Mouse (Mus musculus): ENCODE measurements at regions not wholly inside any gene's neighbourhood (a gene's known extent, or its start where the extent isn't known, plus 50 kb on each side); places are given as distances from the start of the nearest gene placed in this dataset.

DNA sequence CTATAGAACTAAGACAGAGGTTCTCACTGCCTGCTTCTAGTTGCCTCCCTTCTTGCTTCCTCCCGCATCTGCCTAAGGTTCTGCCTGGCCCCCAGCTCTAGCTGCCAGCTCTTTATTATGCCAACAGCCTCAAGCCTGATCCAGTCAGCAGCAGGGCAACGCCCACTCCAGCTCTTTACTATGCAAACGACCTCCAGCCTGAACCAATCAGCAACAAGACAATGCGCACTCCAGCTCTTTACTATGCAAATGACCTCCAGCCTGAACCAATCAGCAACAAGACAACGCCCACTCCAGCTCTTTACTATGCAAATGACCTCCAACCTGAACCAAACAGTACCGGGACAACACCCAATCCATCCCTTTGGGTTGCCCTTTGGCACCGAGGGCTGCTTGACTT, 162.2 kb upstream of the Ank start:
- H3K27ac ChIP-seq (ENCODE audit: low read length) = no peak overlapping the region
- no peaks in the 10 kb centered on the region for H3K4me1 ChIP-seq (ENCODE audit: control insufficient read depth, insufficient read depth, low read length)
- no peaks in the 10 kb centered on the region for H3K36me3 ChIP-seq (ENCODE audit: control insufficient read depth, insufficient read depth, low read length)
- ATAC-seq = peak; percentile 42; the same call in 1 of the 2 replicates
- H3K27me3 ChIP-seq (replicated peaks; ENCODE audit: control insufficient read depth, insufficient read depth, low read length) = no peaks in the 10 kb centered on the region
- no peak overlapping the region for H3K4me2 ChIP-seq (ENCODE audit: low read depth, low read length)
- H3K9me3 ChIP-seq (ENCODE audit: control insufficient read depth, low read length) = no peaks in the 10 kb centered on the region
- no peak overlapping the region for H3K9ac ChIP-seq (ENCODE audit: low read depth, low read length)
- H3K4me3 ChIP-seq (ENCODE audit: low read length) = no peak overlapping the region
- 66% methylated on average over 7 of the region's 7 CpGs for WGBS

DNA sequence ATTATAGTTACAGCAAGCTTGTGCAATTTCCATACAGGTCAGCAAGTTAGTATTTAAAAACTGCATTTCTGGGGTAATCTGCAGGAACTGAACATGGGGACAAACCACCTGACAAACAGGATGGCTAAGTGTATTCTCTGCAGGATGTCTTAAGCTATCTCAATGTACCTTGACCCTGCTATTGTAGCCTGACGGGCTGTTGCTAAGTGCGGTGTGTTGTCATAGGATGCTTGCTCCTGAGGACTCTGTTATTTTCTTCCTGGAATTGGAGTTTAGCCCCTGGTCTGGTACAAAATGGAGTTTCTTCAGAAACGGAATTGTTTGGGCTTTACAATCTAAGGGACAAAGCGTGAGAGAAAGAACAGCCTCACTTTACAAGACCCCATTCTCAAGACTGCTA, 161.4 kb upstream of the Ank start:
- WGBS = 84% methylated on average over 4 of the region's 4 CpGs
- ATAC-seq = peak; percentile 56
- no peaks in the 10 kb centered on the region for H3K36me3 ChIP-seq (ENCODE audit: control insufficient read depth, insufficient read depth, low read length)
- no peak overlapping the region for H3K4me3 ChIP-seq (ENCODE audit: low read length)
- no peak overlapping the region for H3K27ac ChIP-seq (ENCODE audit: low read length)
- H3K9me3 ChIP-seq (ENCODE audit: control insufficient read depth, low read length) = no peaks in the 10 kb centered on the region
- H3K27me3 ChIP-seq (replicated peaks; ENCODE audit: control insufficient read depth, insufficient read depth, low read length) = no peaks in the 10 kb centered on the region
- no peak overlapping the region for H3K4me2 ChIP-seq (ENCODE audit: low read depth, low read length)
- no peak overlapping the region for H3K9ac ChIP-seq (ENCODE audit: low read depth, low read length)
- H3K4me1 ChIP-seq (ENCODE audit: control insufficient read depth, insufficient read depth, low read length) = no peaks in the 10 kb centered on the region

- no peak overlapping the region for H3K4me2 ChIP-seq (ENCODE audit: low read depth, low read length)
- WGBS = 59% methylated on average over 4 of the region's 4 CpGs
- H3K27ac ChIP-seq (ENCODE audit: low read length) = no peak overlapping the region
- no peaks in the 10 kb centered on the region for H3K27me3 ChIP-seq (replicated peaks; ENCODE audit: control insufficient read depth, insufficient read depth, low read length)
- H3K4me1 ChIP-seq (ENCODE audit: control insufficient read depth, insufficient read depth, low read length) = no peaks in the 10 kb centered on the region
- H3K9me3 ChIP-seq (ENCODE audit: control insufficient read depth, low read length) = no peaks in the 10 kb centered on the region
- H3K9ac ChIP-seq (ENCODE audit: low read depth, low read length) = no peak overlapping the region
- H3K4me3 ChIP-seq (ENCODE audit: low read length) = no peak overlapping the region
- ATAC-seq = no peak
- no peaks in the 10 kb centered on the region for H3K36me3 ChIP-seq (ENCODE audit: control insufficient read depth, insufficient read depth, low read length)
Observed at GRCm38 (mm10) chr15:27308639-27309038, 157.8 kb upstream of the Ank start.

GRCm38 (mm10) chr15:27315964-27316745, 150.3 kb upstream of the Ank start:
- no peaks in the 10 kb centered on the region for H3K9me3 ChIP-seq (ENCODE audit: control insufficient read depth, low read length)
- no peak overlapping the region for H3K27ac ChIP-seq (ENCODE audit: low read length)

DNA sequence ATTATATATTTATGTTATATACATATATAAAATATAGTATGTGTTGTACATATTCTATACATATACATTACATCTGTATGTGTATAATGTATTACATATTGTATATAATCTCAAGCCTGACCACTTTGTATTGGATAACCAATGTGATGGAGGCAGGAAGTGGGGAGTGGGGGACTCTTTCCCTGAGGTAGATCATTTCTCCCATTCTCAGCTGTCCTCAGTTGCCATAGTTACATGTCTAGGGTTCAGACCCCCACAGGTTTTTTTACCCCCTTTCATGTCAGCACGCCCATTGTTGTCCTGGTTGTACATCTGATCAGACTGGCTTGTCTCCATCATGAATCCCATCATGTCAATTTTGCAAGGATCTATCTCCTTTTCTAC, 149.7 kb upstream of the Ank start:
- no peak for ATAC-seq
- no peak overlapping the region for H3K27ac ChIP-seq (ENCODE audit: low read length)
- no peaks in the 10 kb centered on the region for H3K27me3 ChIP-seq (replicated peaks; ENCODE audit: control insufficient read depth, insufficient read depth, low read length)
- no peak overlapping the region for H3K4me3 ChIP-seq (ENCODE audit: low read length)
- 72% methylated on average over 1 of the region's 1 CpGs for WGBS
- no peak overlapping the region for H3K9ac ChIP-seq (ENCODE audit: low read depth, low read length)
- no peaks in the 10 kb centered on the region for H3K36me3 ChIP-seq (ENCODE audit: control insufficient read depth, insufficient read depth, low read length)
- H3K4me2 ChIP-seq (ENCODE audit: low read depth, low read length) = no peak overlapping the region
- no peaks in the 10 kb centered on the region for H3K4me1 ChIP-seq (ENCODE audit: control insufficient read depth, insufficient read depth, low read length)
- no peaks in the 10 kb centered on the region for H3K9me3 ChIP-seq (ENCODE audit: control insufficient read depth, low read length)

More at GRCm38 (mm10) chr15:27315964-27316745, 150.3 kb upstream of the Ank start:
- H3K4me3 ChIP-seq (ENCODE audit: low read length) = no peak overlapping the region
- WGBS = 46% methylated on average over 4 of the region's 4 CpGs
- H3K9ac ChIP-seq (ENCODE audit: low read depth, low read length) = no peak overlapping the region
- H3K36me3 ChIP-seq (ENCODE audit: control insufficient read depth, insufficient read depth, low read length) = no peaks in the 10 kb centered on the region
- H3K27me3 ChIP-seq (replicated peaks; ENCODE audit: control insufficient read depth, insufficient read depth, low read length) = no peaks in the 10 kb centered on the region
- no peaks in the 10 kb centered on the region for H3K4me1 ChIP-seq (ENCODE audit: control insufficient read depth, insufficient read depth, low read length)
- no peak overlapping the region for H3K4me2 ChIP-seq (ENCODE audit: low read depth, low read length)
- ATAC-seq = no peak

- no peak overlapping the region for H3K9ac ChIP-seq (ENCODE audit: low read depth, low read length)
- ATAC-seq = no peak
- no peak overlapping the region for H3K27ac ChIP-seq (ENCODE audit: low read length)
- 83% methylated on average over 10 of the region's 10 CpGs for WGBS
- no peaks in the 10 kb centered on the region for H3K9me3 ChIP-seq (ENCODE audit: control insufficient read depth, low read length)
- no peak overlapping the region for H3K4me3 ChIP-seq (ENCODE audit: low read length)
- no peaks in the 10 kb centered on the region for H3K4me1 ChIP-seq (ENCODE audit: control insufficient read depth, insufficient read depth, low read length)
- no peaks in the 10 kb centered on the region for H3K36me3 ChIP-seq (ENCODE audit: control insufficient read depth, insufficient read depth, low read length)
- no peak overlapping the region for H3K4me2 ChIP-seq (ENCODE audit: low read depth, low read length)
- H3K27me3 ChIP-seq (replicated peaks; ENCODE audit: control insufficient read depth, insufficient read depth, low read length) = no peaks in the 10 kb centered on the region
Observed at GRCm38 (mm10) chr15:27321915-27322665, 144.4 kb upstream of the Ank start.

DNA sequence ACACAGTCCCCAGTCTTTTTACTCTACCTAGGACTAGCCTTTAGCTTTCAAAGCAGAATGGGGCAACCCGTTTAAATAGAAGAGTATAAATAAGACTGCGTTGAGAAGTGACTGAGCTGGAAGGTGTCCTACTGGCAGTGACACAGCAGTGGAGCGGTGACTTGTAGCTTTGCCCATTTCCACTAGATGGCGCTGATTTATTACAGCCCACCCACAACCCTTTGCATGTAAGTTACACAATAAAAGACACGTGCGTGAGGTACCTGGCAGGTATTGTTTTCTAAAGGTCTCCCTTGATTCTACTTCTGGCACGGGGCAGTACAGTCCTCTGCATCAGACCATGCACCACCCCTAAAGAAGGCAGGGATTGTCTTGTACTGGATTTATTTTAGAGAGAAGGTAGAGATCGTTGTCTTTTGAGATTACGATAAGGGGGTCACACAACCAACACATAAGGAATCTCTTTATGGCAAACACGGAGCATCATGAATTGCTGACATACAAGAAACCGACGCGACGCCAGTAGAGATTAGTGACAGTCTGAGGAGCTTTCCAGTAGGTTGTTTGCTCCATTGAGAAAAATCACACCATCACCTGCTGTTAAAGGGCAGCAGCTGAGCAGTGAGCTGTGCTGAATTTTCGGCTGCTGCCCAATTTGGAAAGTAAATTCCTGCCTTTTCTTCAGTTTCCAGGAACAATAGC, 140.5 kb upstream of the Ank start:
- H3K9me3 ChIP-seq (ENCODE audit: control insufficient read depth, low read length) = no peaks in the 10 kb centered on the region
- no peak overlapping the region for H3K4me2 ChIP-seq (ENCODE audit: low read depth, low read length)
- peak; percentile 89 for ATAC-seq
- WGBS = 24% methylated on average over 15 of the region's 15 CpGs
- no peaks in the 10 kb centered on the region for H3K36me3 ChIP-seq (ENCODE audit: control insufficient read depth, insufficient read depth, low read length)
- H3K4me3 ChIP-seq (ENCODE audit: low read length) = no peak overlapping the region
- H3K27me3 ChIP-seq (replicated peaks; ENCODE audit: control insufficient read depth, insufficient read depth, low read length) = no peaks in the 10 kb centered on the region
- H3K27ac ChIP-seq (ENCODE audit: low read length) = no peak overlapping the region
- H3K9ac ChIP-seq (ENCODE audit: low read depth, low read length) = no peak overlapping the region
- no peaks in the 10 kb centered on the region for H3K4me1 ChIP-seq (ENCODE audit: control insufficient read depth, insufficient read depth, low read length)

GRCm38 (mm10) chr15:27326549-27326876, 140.0 kb upstream of the Ank start:
- ATAC-seq = no peak
- Histone ChIP-seq H3K27me3 (replicated peaks; ENCODE audit: control insufficient read depth, insufficient read depth, low read length) (no peaks in the 10 kb centered on the region), H3K36me3 (ENCODE audit: control insufficient read depth, insufficient read depth, low read length) (no peaks in the 10 kb centered on the region), H3K4me2 (ENCODE audit: low read depth, low read length) (no peak overlapping the region), H3K27ac (ENCODE audit: low read length) (no peak overlapping the region), H3K4me3 (ENCODE audit: low read length) (no peak overlapping the region), H3K9me3 (ENCODE audit: control insufficient read depth, low read length) (no peaks in the 10 kb centered on the region), H3K9ac (ENCODE audit: low read depth, low read length) (no peak overlapping the region), H3K4me1 (ENCODE audit: control insufficient read depth, insufficient read depth, low read length) (no peaks in the 10 kb centered on the region)
- WGBS = 77% methylated on average over 5 of the region's 5 CpGs

- Histone ChIP-seq H3K4me2 (ENCODE audit: low read depth, low read length) (no peak overlapping the region), H3K4me1 (ENCODE audit: control insufficient read depth, insufficient read depth, low read length) (no peaks in the 10 kb centered on the region), H3K27ac (ENCODE audit: low read length) (no peak overlapping the region), H3K9ac (ENCODE audit: low read depth, low read length) (no peak overlapping the region), H3K36me3 (ENCODE audit: control insufficient read depth, insufficient read depth, low read length) (no peaks in the 10 kb centered on the region), H3K9me3 (ENCODE audit: control insufficient read depth, low read length) (no peaks in the 10 kb centered on the region), H3K4me3 (ENCODE audit: low read length) (no peak overlapping the region), H3K27me3 (replicated peaks; ENCODE audit: control insufficient read depth, insufficient read depth, low read length) (no peaks in the 10 kb centered on the region)
- WGBS = 85% methylated on average over 5 of the region's 5 CpGs
- no peak for ATAC-seq
Observed at GRCm38 (mm10) chr15:27327744-27328143, 138.7 kb upstream of the Ank start.

Measured in intestine, embryonic 16.5 days (tissue).